Mouse (Mus musculus) small intestine, adult 2 months (tissue): Measurements from ENCODE around the gene Lin7b. TPM values are rescaled to one million over a fixed set of nuclear protein-coding genes. Genes with fewer than 3 reads are reported as not detected.

Experiments
- H3K27ac ChIP-seq: fragments of 200-500 bp; 2 replicates; pipeline ENCODE4 v1.5.1; 2012; ENCODE audit warnings: low read depth, low read length, control low read depth, inconsistent platforms; ENCODE audit not compliant: insufficient read depth
- H3K27me3 ChIP-seq: fragments of 200-500 bp; 2 replicates; pipeline ENCODE4 v1.6.1; 2012; ENCODE audit warnings: mild to moderate bottlenecking, moderate library complexity, low read length, inconsistent platforms; ENCODE audit not compliant: control insufficient read depth, insufficient read depth
- H3K36me3 ChIP-seq: fragments of 200-500 bp; 2 replicates; pipeline ENCODE4 v1.6.1; 2012; ENCODE audit warnings: mild to moderate bottlenecking, low read length, control low read depth, inconsistent platforms; ENCODE audit not compliant: control insufficient read depth, insufficient read depth
- H3K4me1 ChIP-seq: fragments of 200-500 bp; 2 replicates; pipeline ENCODE4 v1.6.1; 2012; ENCODE audit warnings: low read length, inconsistent platforms, mixed read lengths; ENCODE audit not compliant: control insufficient read depth, insufficient read depth, insufficient read length
- H3K4me3 ChIP-seq: fragments of 200-500 bp; 2 replicates; pipeline ENCODE4 v1.5.1; 2012; ENCODE audit warnings: low read depth, mild to moderate bottlenecking, control low read depth, inconsistent platforms, low read length, moderate library complexity
- CTCF ChIP-seq: fragments of 200-500 bp; IDR thresholded peaks from 2 replicates; pipeline ENCODE4 v1.5.1; 2012; ENCODE audit warnings: low read depth, mild to moderate bottlenecking, control low read depth, inconsistent platforms, low read length, moderate library complexity, mixed read lengths; ENCODE audit not compliant: insufficient replicate concordance, insufficient read length; ENCODE audit errors: extremely low read depth
- POLR2A ChIP-seq: fragments of 200-500 bp; IDR thresholded peaks from 2 replicates; pipeline ENCODE4 v1.6.1; 2012; ENCODE audit warnings: low read depth, mild to moderate bottlenecking, control low read depth, inconsistent platforms, low read length, moderate library complexity
- WGBS: fragments of 180-500 bp; shearing (Covaris S2); methylation state at CpG from one replicate; pipeline ENCODE4 v1.1.7; 2018; 5-methylcytosine and 5-hydroxymethylcytosine counted together
- polyA plus RNA-seq: library from polyadenylated mRNA; depleted of rRNA; stranded (reverse); fragments of >200 nt; gene quantifications from 2 replicates; pipeline ENCODE4 v1.2.3, GENCODE M21; 2012

Gene Lin7b
- polyA plus RNA-seq, 1 experiment, result 2.9 TPM

DNA sequence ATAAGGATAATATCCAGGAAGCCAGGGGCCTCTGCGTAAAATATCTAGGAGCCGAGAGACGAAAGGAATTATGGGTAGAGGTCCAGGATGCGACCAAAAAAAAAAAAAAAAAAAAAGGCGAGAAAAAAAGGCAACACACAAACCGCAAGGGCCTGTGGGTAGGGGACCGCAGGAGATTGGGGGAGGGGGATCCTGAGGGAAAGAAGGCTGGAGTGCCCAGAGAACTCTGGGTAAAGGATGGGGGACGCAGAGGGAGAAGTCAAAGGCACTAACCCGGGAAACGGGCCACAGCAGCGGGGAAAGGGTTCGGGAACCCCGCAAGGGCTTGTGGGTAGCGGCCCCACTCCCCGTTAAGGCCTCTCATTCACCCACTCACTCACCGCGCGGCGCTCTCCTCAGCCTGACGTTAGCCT, 24.8 kb upstream of the Lin7b start:
- no peaks in the 10 kb centered on the region for H3K27me3 ChIP-seq
- WGBS, result under 1% methylated on average over 20 of the region's 20 CpGs
- H3K27ac ChIP-seq, result peak overlapping the region; percentile 72
- peak overlapping the region; percentile 76 for H3K4me3 ChIP-seq
- peaks cover 1% of the 10 kb centered on the region; the same call in 1 of the 2 replicates for H3K4me1 ChIP-seq
- TF ChIP-seq POLR2A (no peak), CTCF (no peak)
- peaks cover 17% of the 10 kb centered on the region for H3K36me3 ChIP-seq

DNA sequence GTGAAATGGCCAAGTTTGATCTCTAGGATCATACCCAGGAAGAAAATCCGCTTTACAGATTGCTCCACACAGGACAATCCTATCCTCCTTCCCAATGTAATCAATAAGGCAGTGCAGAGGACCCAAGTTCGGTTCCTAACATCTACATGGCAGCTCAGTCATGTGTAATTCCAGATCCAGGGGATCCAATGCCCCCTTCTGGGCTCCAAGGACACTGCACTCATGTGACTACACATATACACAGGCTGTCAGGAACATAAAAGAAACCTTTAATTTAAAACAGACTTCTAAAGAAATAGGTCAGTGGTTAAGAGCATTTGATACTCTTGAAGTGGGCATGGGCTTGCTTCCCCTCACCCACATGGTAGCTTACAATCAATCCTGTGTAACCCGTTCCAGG, 15.7 kb upstream of the Lin7b start:
- TF ChIP-seq CTCF, result no peak
- TF ChIP-seq POLR2A, result no peak
- WGBS, result 92% methylated on average over 3 of the region's 3 CpGs
- H3K4me3 ChIP-seq, result no peak overlapping the region

DNA sequence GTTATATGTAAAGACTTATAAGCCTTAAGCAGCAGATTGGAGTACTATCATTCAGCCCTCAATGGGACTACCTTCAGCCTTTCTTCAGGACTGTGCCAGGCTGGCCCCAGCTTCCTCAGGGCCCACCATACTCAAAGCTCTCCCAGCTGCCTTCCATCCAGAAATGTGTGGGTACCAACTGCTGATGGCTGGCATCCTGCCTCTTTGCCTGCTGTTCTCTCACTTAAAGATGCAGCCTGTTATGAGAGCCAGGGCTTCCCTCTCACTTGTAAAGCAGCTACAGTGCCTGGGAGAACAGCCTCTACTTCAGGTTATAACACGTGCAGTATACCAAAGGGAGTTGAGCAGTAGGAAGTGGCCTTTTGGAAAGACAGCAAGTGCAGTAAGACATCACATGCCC, 5.7 kb upstream of the Lin7b start:
- H3K4me3 ChIP-seq, result no peak overlapping the region
- no peaks in the 10 kb centered on the region for H3K4me1 ChIP-seq
- TF ChIP-seq POLR2A, result no peak
- TF ChIP-seq CTCF, result no peak
- H3K36me3 ChIP-seq, result peaks cover 54% of the 10 kb centered on the region
- no peak overlapping the region for H3K27ac ChIP-seq
- no peaks in the 10 kb centered on the region for H3K27me3 ChIP-seq
- WGBS, result 87% methylated on average over 1 of the region's 1 CpGs

More for the DNA sequence above, 15.7 kb upstream of the Lin7b start:
- Histone ChIP-seq H3K36me3 (peaks cover 86% of the 10 kb centered on the region), H3K27ac (no peak overlapping the region), H3K27me3 (no peaks in the 10 kb centered on the region), H3K4me1 (no peaks in the 10 kb centered on the region)

DNA sequence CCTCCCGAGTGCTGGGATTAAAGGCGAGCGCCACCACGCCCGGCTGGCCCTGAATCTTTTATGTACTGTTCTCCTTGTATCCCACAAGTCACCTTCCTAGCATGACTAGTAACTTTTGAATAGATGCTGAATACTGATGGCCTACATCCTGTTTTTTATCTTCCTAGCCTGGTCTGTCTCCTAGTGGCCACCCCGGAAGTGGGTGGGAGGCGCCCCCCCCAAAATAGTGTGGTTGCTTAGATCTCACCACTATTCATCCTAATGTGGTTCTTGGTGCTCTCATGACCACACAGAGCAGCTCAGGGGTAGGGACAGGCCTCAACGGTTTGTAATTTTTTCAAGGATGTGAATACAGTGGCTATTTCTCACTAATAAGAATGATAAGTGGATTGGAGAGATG, 4.2 kb upstream of the Lin7b start:
- Histone ChIP-seq H3K27ac (no peak overlapping the region), H3K36me3 (peaks cover 41% of the 10 kb centered on the region), H3K4me1 (peaks cover 12% of the 10 kb centered on the region), H3K4me3 (no peak overlapping the region), H3K27me3 (peaks cover 6% of the 10 kb centered on the region)
- TF ChIP-seq CTCF (no peak), POLR2A (no peak)
- 84% methylated on average over 8 of the region's 8 CpGs for WGBS

DNA sequence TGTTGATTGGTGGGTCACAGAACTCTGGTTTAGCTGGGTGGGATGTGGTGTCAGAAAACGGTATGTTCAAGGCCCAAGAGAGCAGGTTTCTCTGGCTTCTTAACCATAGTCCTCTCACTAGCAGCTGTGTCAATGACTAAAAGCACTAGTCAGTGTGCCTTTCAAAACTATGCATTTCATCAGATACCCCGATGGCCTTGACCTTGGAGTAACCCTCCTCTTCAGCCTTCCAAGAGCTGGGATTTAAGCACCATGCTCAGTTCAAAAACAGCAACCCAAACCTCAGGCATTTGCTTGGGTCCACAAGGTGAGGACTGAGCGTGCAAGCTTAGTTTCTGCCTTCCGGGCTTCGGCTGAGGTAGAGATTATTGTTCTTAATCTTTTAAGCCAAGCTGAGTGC, 2.0 kb upstream of the Lin7b start:
- H3K4me3 ChIP-seq, result no peak overlapping the region
- no peak overlapping the region for H3K27ac ChIP-seq
- H3K4me1 ChIP-seq, result peaks cover 16% of the 10 kb centered on the region
- WGBS, result 75% methylated on average over 5 of the region's 5 CpGs
- H3K36me3 ChIP-seq, result peaks cover 24% of the 10 kb centered on the region
- TF ChIP-seq POLR2A (no peak), CTCF (no peak)
- peaks cover 13% of the 10 kb centered on the region for H3K27me3 ChIP-seq

DNA sequence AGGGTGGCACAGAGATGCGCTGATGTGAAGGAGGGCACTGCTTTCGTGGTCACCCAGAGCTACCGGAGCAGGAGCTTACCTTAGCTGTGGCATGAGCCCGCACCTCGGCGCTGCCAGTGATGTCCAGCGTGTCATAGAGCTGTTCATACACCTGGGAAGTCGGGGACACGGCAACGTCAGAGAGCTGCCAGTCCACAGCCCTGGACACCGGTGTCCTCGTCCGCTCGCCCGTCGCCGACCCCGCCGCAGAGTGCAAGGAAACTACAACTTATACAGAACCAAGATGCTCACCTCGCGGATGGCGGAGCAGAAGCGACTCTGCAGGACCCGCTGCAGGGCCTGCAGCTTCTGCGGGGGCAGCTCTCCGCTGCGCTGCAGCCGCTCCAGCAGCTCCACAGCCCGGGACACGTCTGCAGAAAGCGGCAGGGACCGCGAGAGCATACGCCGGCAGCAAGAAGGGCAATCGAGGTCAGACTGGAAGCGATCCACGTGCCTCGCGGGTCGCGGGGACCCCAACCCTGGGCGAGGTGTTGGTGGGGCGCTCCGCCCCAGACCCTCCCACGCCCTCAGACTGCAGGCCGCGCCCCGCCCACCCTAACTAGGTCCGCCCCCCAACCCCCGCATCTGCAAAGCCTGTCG, 428 bp downstream of the Lin7b start:
- WGBS, result 6% methylated on average over 52 of the region's 52 CpGs
- H3K4me3 ChIP-seq, result peak overlapping the region; percentile 57
- TF ChIP-seq CTCF, result no peak
- no peak for TF ChIP-seq POLR2A
- 0 out of 2 replicates have a peak, but pooled peaks cover 4% of the 10 kb centered on the region for H3K36me3 ChIP-seq
- H3K4me1 ChIP-seq, result peaks cover 23% of the 10 kb centered on the region
- H3K27ac ChIP-seq, result no peak overlapping the region
- peaks cover 23% of the 10 kb centered on the region for H3K27me3 ChIP-seq

DNA sequence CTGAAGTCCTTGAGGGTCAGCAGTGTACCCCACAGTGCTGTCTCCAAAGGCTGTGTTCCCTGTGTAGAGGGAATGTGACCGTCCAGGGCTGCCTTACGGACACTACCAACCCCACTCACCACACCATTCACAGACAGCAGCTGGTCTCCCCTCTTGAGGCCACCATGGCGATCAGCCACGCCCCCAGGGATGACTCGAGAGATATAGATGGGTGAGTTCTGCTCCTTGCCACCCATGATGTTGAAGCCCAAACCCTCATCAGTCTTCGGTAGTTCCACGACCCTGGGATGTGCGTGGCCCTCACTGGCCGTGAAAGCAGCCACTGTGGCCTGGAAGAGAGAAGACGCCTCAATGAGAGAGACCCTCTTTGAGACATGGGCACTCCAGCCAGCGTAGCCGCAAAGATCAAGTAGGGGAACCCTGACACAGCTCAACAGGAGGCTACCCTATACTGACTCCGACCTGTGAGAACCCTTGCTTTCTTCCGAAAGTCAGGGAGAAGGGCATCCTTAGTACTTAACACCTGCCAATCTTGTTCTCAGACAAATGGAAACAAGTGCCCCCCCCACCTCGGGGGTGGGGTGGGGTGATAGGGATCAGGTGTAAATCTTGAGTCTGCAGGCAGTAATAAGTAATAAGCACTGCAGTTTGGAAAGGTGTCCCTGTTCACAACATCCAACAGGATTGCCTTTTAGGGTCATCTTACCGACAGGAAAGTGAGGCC, 1.2 kb downstream of the Lin7b start:
- H3K27me3 ChIP-seq, result peaks cover 23% of the 10 kb centered on the region
- peaks cover 23% of the 10 kb centered on the region for H3K4me1 ChIP-seq
- no peak for TF ChIP-seq CTCF
- TF ChIP-seq POLR2A, result no peak
- no peak overlapping the region for H3K27ac ChIP-seq
- WGBS, result 75% methylated on average over 16 of the region's 16 CpGs
- H3K4me3 ChIP-seq, result no peak overlapping the region
- H3K36me3 ChIP-seq, result 0 out of 2 replicates have a peak, but pooled peaks cover 2% of the 10 kb centered on the region
